Mouse (Mus musculus) thymus, adult 2 months (tissue): ENCODE measurements at regions not wholly inside any gene's neighbourhood (a gene's known extent, or its start where the extent isn't known, plus 50 kb on each side); places are given as distances from the start of the nearest gene placed in this dataset.

Experiments
- CTCF ChIP-seq: fragments of 200-500 bp; IDR thresholded peaks from 2 replicates; pipeline ENCODE4 v1.5.1; 2012; ENCODE audit warnings: mild to moderate bottlenecking, control low read depth, low read length, moderate library complexity, borderline replicate concordance; ENCODE audit not compliant: control insufficient read depth, poor library complexity, insufficient read depth; ENCODE audit errors: extremely low read depth
- POLR2A ChIP-seq: fragments of 200-500 bp; IDR thresholded peaks from 2 replicates; pipeline ENCODE4 v1.6.1; 2012; ENCODE audit warnings: mild to moderate bottlenecking, low read length, control low read depth, moderate library complexity; ENCODE audit not compliant: control insufficient read depth, poor library complexity, insufficient read depth; ENCODE audit errors: extremely low read depth

DNA sequence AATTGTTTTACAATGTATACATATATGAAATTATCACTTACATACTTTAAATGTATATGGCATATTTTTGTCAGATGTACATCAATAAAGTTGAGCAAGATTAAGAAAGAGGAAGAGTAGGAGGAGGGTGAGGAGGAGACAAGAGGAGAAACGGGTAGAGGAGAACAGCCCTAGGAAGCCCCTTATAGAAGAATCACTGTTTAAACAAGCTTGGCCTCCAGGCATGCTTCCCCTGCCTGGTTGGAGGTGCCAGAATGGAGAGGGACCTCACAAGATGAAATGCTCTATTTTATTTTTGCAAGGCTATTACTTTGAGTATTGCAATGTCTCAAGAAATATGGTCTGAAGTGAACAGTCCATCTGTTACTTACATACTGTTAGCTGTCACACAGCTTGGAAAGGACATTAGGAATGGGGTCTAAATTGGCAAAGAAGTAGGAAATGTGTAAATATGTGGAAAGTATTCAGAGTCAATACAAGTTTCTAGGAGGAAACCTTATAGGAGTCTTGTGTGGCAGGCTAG lies 352.1 kb upstream of the Thbs1 start:
- TF ChIP-seq CTCF (no peak), POLR2A (no peak)
